Mouse (Mus musculus): ENCODE results near the gene Rfx7.

- TF ChIP-seq CTCF (IDR thresholded peaks at IDR 0.05; ENCODE audit: extremely low read depth, insufficient read length, insufficient replicate concordance, low read depth, low read length) (no peak), POLR2A (IDR thresholded peaks at IDR 0.05; ENCODE audit: low read depth, low read length) (no peak)
Observed at GRCm38 (mm10) chr9:72665517-72665916, 133.5 kb downstream of the Rfx7 start.

Measured in small intestine, adult 2 months (tissue).